Mouse (Mus musculus): ENCODE data around the gene Sell. TPM values are rescaled to one million over a fixed set of nuclear protein-coding genes. Genes with fewer than 3 reads are reported as not detected.

Sell gene
- total and polyA plus RNA-seq, 2 experiments, result 0.78 to 1.1 TPM

- WGBS, result 90% methylated on average over 4 of the region's 4 CpGs
- no peak for TF ChIP-seq POLR2A (IDR thresholded peaks at IDR 0.05; ENCODE audit: extremely low read depth, insufficient read depth, low read length)
- no peak for TF ChIP-seq CTCF (IDR thresholded peaks at IDR 0.05; ENCODE audit: low read depth, low read length)
- Histone ChIP-seq H3K27me3 (ENCODE audit: control insufficient read depth, insufficient read depth, low read length) (no peaks in the 10 kb centered on the region), H3K27ac (replicated peaks; ENCODE audit: insufficient read depth, low read depth, low read length) (no peak overlapping the region), H3K4me3 (ENCODE audit: insufficient read depth, low read depth, low read length) (no peak overlapping the region), H3K36me3 (ENCODE audit: control insufficient read depth, insufficient read depth, low read length) (no peaks in the 10 kb centered on the region), H3K9ac (ENCODE audit: low read depth, low read length) (no peak overlapping the region), H3K4me1 (ENCODE audit: control insufficient read depth, insufficient read depth, low read length) (no peaks in the 10 kb centered on the region), H3K79me2 (ENCODE audit: control insufficient read depth, insufficient read depth, low read length) (no peaks in the 10 kb centered on the region)
- no peak for DNase-seq (ENCODE audit: extremely low read depth, low read depth, low spot score)
Measured at GRCm38 (mm10) chr1:164070461-164070860, 8.7 kb downstream of the Sell start.

GRCm38 (mm10) chr1:164071111-164071510 is 9.3 kb downstream of the Sell start:
- no peak overlapping the region for H3K27ac ChIP-seq (replicated peaks; ENCODE audit: insufficient read depth, low read depth, low read length)

GRCm38 (mm10) chr1:164072001-164072400 is 10.2 kb downstream of the Sell start:
- TF ChIP-seq CTCF (IDR thresholded peaks at IDR 0.05; ENCODE audit: low read depth, low read length) (no peak), POLR2A (IDR thresholded peaks at IDR 0.05; ENCODE audit: extremely low read depth, insufficient read depth, low read length) (no peak)
- H3K4me3 ChIP-seq (ENCODE audit: insufficient read depth, low read depth, low read length), result no peak overlapping the region
- H3K4me1 ChIP-seq (ENCODE audit: control insufficient read depth, insufficient read depth, low read length), result no peaks in the 10 kb centered on the region
- no peak overlapping the region for H3K27ac ChIP-seq (replicated peaks; ENCODE audit: insufficient read depth, low read depth, low read length)
- H3K27me3 ChIP-seq (ENCODE audit: control insufficient read depth, insufficient read depth, low read length), result no peaks in the 10 kb centered on the region
- 87% methylated on average over 4 of the region's 4 CpGs for WGBS
- H3K36me3 ChIP-seq (ENCODE audit: control insufficient read depth, insufficient read depth, low read length), result no peaks in the 10 kb centered on the region
- H3K79me2 ChIP-seq (ENCODE audit: control insufficient read depth, insufficient read depth, low read length), result no peaks in the 10 kb centered on the region
- DNase-seq (ENCODE audit: extremely low read depth, low read depth, low spot score), result no peak
- no peak overlapping the region for H3K9ac ChIP-seq (ENCODE audit: low read depth, low read length)

More at GRCm38 (mm10) chr1:164071111-164071510, 9.3 kb downstream of the Sell start:
- 79% methylated on average over 7 of the region's 7 CpGs for WGBS
- no peaks in the 10 kb centered on the region for H3K4me1 ChIP-seq (ENCODE audit: control insufficient read depth, insufficient read depth, low read length)
- H3K36me3 ChIP-seq (ENCODE audit: control insufficient read depth, insufficient read depth, low read length), result no peaks in the 10 kb centered on the region
- TF ChIP-seq POLR2A (IDR thresholded peaks at IDR 0.05; ENCODE audit: extremely low read depth, insufficient read depth, low read length) (no peak), CTCF (IDR thresholded peaks at IDR 0.05; ENCODE audit: low read depth, low read length) (no peak)
- no peaks in the 10 kb centered on the region for H3K27me3 ChIP-seq (ENCODE audit: control insufficient read depth, insufficient read depth, low read length)
- no peak overlapping the region for H3K9ac ChIP-seq (ENCODE audit: low read depth, low read length)
- H3K4me3 ChIP-seq (ENCODE audit: insufficient read depth, low read depth, low read length), result no peak overlapping the region
- no peak for DNase-seq (ENCODE audit: extremely low read depth, low read depth, low spot score)
- no peaks in the 10 kb centered on the region for H3K79me2 ChIP-seq (ENCODE audit: control insufficient read depth, insufficient read depth, low read length)

GRCm38 (mm10) chr1:164073091-164073490 is 11.3 kb downstream of the Sell start:
- Histone ChIP-seq H3K27ac (replicated peaks; ENCODE audit: insufficient read depth, low read depth, low read length) (no peak overlapping the region), H3K36me3 (ENCODE audit: control insufficient read depth, insufficient read depth, low read length) (no peaks in the 10 kb centered on the region), H3K4me1 (ENCODE audit: control insufficient read depth, insufficient read depth, low read length) (no peaks in the 10 kb centered on the region), H3K79me2 (ENCODE audit: control insufficient read depth, insufficient read depth, low read length) (no peaks in the 10 kb centered on the region), H3K27me3 (ENCODE audit: control insufficient read depth, insufficient read depth, low read length) (no peaks in the 10 kb centered on the region), H3K9ac (ENCODE audit: low read depth, low read length) (no peak overlapping the region), H3K4me3 (ENCODE audit: insufficient read depth, low read depth, low read length) (no peak overlapping the region)
- 85% methylated on average over 9 of the region's 9 CpGs for WGBS
- no peak for TF ChIP-seq POLR2A (IDR thresholded peaks at IDR 0.05; ENCODE audit: extremely low read depth, insufficient read depth, low read length)
- no peak for TF ChIP-seq CTCF (IDR thresholded peaks at IDR 0.05; ENCODE audit: low read depth, low read length)
- no peak for DNase-seq (ENCODE audit: extremely low read depth, low read depth, low spot score)

GRCm38 (mm10) chr1:164073803-164074202 is 12.0 kb downstream of the Sell start:
- Histone ChIP-seq H3K9ac (ENCODE audit: low read depth, low read length) (no peak overlapping the region), H3K4me1 (ENCODE audit: control insufficient read depth, insufficient read depth, low read length) (no peaks in the 10 kb centered on the region), H3K27ac (replicated peaks; ENCODE audit: insufficient read depth, low read depth, low read length) (no peak overlapping the region), H3K79me2 (ENCODE audit: control insufficient read depth, insufficient read depth, low read length) (no peaks in the 10 kb centered on the region), H3K4me3 (ENCODE audit: insufficient read depth, low read depth, low read length) (no peak overlapping the region), H3K27me3 (ENCODE audit: control insufficient read depth, insufficient read depth, low read length) (no peaks in the 10 kb centered on the region), H3K36me3 (ENCODE audit: control insufficient read depth, insufficient read depth, low read length) (no peaks in the 10 kb centered on the region)
- DNase-seq (ENCODE audit: extremely low read depth, low read depth, low spot score), result no peak
- 77% methylated on average over 7 of the region's 7 CpGs for WGBS
- no peak for TF ChIP-seq CTCF (IDR thresholded peaks at IDR 0.05; ENCODE audit: low read depth, low read length)
- no peak for TF ChIP-seq POLR2A (IDR thresholded peaks at IDR 0.05; ENCODE audit: extremely low read depth, insufficient read depth, low read length)

- DNase-seq (ENCODE audit: extremely low read depth, low read depth, low spot score), result peak; percentile 35
- Histone ChIP-seq H3K9ac (ENCODE audit: low read depth, low read length) (no peak overlapping the region), H3K27me3 (ENCODE audit: control insufficient read depth, insufficient read depth, low read length) (no peaks in the 10 kb centered on the region), H3K4me3 (ENCODE audit: insufficient read depth, low read depth, low read length) (no peak overlapping the region), H3K79me2 (ENCODE audit: control insufficient read depth, insufficient read depth, low read length) (no peaks in the 10 kb centered on the region), H3K4me1 (ENCODE audit: control insufficient read depth, insufficient read depth, low read length) (no peaks in the 10 kb centered on the region), H3K36me3 (ENCODE audit: control insufficient read depth, insufficient read depth, low read length) (no peaks in the 10 kb centered on the region), H3K27ac (replicated peaks; ENCODE audit: insufficient read depth, low read depth, low read length) (peak overlapping the region; percentile 55; the same call in 1 of the 2 replicates)
- 89% methylated on average over 2 of the region's 2 CpGs for WGBS
- TF ChIP-seq CTCF (IDR thresholded peaks at IDR 0.05; ENCODE audit: low read depth, low read length), result no peak
- no peak for TF ChIP-seq POLR2A (IDR thresholded peaks at IDR 0.05; ENCODE audit: extremely low read depth, insufficient read depth, low read length)
Measured at GRCm38 (mm10) chr1:164074606-164075140, 12.9 kb downstream of the Sell start.
